Mouse (Mus musculus) bone marrow, adult 2 months (tissue): ENCODE measurements around the gene Snap25.

Experiments used
- CTCF ChIP-seq: fragments of 200-500 bp; IDR thresholded peaks from 2 replicates; pipeline ENCODE4 v1.5.1; 2011; ENCODE audit warnings: low read length, control low read depth; ENCODE audit not compliant: control insufficient read depth, insufficient read depth
- POLR2A ChIP-seq: fragments of 200-500 bp; IDR thresholded peaks from 2 replicates; pipeline ENCODE4 v1.6.1; 2011; ENCODE audit warnings: low read depth, mild to moderate bottlenecking, control low read depth, low read length, borderline replicate concordance; ENCODE audit not compliant: control insufficient read depth

DNA sequence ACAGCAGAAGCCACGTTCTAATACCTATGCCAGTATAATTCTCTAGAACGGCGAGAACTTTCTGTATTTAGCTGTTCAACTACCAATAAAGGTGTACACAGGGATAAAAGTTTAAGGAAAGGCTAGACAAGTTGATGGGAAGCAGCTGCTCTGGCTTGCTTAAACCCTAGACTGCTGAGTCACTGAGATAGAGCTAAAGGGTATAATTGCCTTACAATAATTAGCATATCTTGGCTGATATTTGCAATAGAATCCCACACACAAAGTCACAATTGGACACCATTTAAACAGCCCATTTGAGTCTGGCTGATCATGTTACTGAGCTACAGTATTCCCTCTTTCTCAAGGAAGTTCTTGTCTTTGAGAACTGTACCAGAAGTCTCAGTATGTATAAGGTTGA is 65.4 kb downstream of the Snap25 start:
- no peak for TF ChIP-seq CTCF
- TF ChIP-seq POLR2A, result no peak
